Mouse (Mus musculus): ENCODE measurements around the gene Fbxw27. TPM values are rescaled to one million over a fixed set of nuclear protein-coding genes. Genes with fewer than 3 reads are reported as not detected.
"Not testable (repeated sequence)": the region's sequence is repeated elsewhere in the genome, so short reads cannot be mapped to it uniquely, and the experiment has no call there.

The Fbxw27 gene
- not detected for total RNA-seq (2021)
- long read RNA-seq, experiment 1, result 0 reads
- long read RNA-seq, experiment 2, result 0 reads

DNA sequence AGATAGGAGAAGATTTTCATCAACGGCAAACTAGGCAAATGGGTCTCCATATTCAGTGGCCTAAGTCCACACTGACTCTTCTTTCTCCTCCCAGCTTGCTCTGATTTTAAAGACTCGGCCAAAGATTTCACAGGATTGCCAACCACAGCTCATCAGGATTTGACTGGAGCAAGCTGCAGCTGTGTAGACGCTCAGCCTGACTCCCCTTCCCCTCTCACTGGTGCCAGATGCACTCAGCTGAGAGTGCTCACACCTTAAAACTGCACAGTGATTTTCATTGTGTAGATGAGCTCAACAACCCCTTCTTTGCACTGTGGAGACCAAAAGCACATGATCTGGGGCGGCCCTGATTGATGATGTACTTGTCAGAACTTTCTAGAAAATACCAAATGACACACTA lies at the start of gene Fbxw27:
Fbxw27 (minus strand) TSS at position 101 of the 400 bp plus-strand sequence.
- DNase-seq (ENCODE audit: low spot score), result not testable (repeated sequence)

DNA sequence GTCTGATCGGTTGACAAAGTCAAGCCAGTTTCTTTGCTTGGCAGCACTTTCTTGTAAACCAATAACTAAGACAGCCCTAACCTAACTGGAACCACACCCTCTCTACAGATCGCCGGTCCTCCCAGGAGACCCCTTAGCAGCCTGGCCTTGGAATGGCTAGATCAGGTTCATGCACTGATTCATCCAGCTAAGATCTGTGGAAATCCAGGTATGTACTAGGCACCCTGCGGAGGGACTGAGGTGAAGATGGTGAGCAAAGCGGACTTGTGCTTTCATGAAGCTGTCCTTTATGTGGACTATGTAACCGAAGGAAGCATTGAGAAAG lies 42.6 kb upstream of the Fbxw27 start:
- DNase-seq (ENCODE audit: low spot score), result no peak

DNA sequence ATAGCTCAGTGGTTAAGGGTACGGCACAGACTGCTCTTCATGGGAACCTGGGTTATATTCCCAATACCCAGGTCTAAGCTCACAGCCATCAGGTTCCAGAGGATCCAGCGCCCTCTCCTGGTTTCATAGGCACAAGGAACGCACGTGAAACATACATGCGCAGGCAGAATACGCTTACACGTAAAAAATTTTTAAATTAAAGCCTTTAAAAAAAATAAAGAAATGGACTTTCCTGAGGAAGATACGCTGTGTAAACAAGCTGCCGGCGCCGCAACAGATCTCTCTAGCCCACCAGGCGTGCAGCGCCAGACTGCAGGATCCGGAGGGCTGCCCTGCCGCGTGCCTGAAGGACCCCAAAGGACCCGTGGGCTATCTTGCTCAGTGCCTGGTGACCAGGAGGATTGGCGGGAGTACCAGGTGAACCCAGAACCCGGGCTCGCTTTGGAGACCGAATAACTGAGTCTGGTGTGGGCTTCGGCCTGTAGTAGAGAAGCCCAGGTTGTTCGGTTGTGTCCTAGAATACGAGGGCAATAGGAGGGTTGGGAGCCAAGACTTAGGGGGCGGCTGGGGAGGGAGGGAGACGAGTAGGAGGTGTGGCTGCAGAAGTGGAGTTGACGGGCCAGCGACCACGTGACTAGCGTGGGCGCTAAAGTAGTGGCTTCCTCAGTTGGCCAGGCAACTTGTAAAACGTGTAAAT lies 42.1 kb upstream of the Fbxw27 start, which contains the start of gene Nme6:
Nme6 (plus strand) TSS at position 359 of the 697 bp plus-strand sequence.
- peak; percentile 82 for DNase-seq (ENCODE audit: low spot score)

DNA sequence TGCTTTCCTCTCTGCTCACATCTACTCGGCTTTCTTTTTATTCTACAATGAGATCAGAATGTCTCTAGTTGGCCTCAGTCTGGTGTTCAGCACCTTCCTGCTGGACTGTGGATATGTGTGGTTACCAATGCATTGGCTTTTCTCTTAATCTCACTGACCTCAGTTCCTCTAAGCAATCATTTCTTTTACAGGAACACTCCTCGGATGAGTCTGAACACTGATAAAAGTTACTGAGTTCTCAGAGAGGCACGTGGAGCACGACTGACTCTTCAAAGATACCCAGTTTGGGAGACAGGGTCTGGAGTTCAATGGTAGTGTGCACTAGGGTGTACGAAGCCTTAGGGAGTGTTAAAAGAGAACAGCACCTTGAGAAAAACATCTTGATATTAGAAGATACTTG lies 35.7 kb upstream of the Fbxw27 start:
- DNase-seq (ENCODE audit: low spot score), result no peak

DNA sequence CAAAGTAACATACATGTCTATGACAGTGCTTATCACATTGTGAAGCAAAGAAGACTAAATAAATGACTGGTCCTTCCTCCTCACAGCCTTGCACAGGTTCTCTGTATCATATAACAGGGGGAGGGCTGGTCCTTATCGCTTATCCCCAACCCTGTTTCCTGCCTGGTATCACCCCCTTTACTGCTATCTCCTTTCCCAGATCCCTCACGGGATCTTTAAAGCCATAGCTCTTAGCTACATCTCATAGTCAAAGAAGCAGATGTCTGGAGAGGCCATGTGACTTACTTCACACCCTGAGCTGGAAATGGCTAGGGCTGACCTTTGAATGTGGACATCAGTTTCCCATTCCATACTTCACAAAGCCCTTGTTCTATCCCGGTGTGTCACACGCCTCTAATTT lies 35.3 kb upstream of the Fbxw27 start:
- DNase-seq (ENCODE audit: low spot score), result no peak

DNA sequence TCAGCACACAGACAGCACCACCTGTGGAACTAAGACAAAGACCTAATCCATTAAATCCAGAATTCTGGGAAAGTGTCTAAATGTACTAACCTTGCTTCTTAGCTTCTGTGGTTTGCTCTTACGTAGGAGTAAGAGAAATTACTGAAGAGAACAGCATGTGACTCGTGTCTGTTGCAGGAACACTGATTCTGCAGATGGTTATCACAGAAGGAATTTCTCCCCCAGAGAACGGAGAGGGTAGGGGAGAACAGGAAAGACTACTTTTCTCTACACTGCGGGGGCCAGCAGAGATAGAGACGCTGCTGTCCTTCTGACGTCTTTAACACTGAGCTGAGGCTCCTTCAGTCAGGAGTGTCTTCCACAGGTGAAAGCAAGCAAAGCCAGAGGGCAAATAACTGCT lies 25.9 kb upstream of the Fbxw27 start:
- no peak for DNase-seq (ENCODE audit: low spot score)

DNA sequence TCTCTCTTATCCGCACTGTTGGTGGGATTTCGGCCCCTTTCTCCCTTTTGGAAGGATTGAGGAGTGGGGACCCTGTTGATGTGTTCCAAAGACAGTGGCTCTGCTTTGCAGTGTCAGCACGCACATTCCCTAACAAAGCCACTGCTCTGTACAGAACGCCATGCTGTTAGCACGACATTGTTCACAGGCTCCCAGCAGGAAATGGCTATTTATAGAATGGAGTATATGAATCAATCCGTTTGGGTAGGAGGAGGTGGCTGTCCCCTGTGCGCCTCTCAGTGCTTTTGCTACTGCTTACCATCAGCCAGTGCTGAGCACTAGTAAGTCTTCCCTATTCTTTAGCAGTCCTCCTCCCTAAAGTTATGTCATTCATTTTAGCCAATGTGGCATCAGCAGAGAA lies 23.0 kb upstream of the Fbxw27 start:
- no peak for DNase-seq (ENCODE audit: low spot score)

DNA sequence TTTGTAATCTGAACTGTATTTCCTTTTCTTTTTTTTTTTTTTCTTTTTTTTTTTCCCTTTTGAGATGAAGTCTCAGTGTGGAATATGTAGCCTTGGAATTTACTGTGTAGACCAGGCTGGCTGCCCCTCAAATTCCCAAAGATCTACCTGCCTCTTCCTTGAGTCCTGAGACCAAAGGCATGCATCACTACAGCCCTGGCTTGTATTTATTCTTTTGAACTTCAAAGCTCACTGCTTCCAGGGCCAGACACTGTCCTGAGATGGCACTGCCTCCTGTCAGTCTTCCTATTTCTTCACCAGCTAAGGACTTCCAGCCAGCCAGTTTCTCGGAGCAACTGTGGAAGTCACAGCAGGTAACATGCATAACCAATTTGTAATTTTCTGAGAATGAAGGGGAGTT lies 21.5 kb upstream of the Fbxw27 start, which contains the start of gene Spink8:
Spink8 (plus strand) TSS at position 301 of the 400 bp plus-strand sequence.
- DNase-seq (ENCODE audit: low spot score), result no peak

DNA sequence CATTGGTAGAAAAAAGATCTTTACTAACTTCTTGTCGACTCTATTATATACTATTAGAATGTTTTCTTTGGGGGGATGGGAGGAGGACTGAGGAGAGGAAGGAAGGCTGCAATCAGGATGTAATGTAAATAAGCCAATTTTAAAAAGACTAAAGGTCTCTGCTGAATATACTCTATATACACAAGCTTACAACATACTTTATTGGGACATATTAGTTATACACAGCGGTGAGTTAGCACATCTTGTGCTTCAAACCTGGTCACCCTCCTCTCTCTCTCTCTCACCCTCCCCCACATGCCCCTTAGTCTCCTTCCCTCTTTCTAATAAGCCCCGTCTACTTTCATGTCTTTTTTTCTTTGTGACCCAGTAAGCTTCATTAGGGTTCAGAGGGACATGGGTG lies 17.4 kb upstream of the Fbxw27 start:
- no peak for DNase-seq (ENCODE audit: low spot score)

DNA sequence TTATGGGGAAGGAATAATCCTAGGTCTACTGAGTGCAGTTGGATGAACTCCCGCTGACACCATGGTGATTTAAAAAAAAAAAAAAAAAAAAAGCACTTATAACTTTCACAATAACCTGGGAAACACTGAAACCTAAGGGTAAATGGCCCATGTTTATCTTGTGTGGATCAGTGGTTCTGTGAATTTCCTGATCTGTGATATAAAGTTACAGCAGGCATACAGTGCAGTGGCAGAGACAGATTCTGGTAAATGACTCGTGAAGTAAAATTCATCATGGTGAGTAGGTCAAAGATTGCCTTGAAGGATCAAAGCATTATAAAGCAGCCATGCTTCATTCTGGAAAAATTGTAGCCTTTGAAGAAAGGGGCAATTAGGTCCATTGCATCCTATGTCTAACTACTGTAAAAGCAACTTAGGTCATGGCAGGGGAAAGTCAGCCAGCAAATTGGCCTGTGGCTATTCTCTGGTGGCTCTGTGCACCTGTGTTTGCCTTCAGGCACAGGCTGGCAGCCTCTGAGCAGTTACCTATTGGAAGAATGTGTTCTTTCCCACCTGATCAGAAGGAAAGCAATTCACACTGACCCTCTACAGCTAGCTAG lies 16.3 kb upstream of the Fbxw27 start:
- no peak for DNase-seq (ENCODE audit: low spot score)

DNA sequence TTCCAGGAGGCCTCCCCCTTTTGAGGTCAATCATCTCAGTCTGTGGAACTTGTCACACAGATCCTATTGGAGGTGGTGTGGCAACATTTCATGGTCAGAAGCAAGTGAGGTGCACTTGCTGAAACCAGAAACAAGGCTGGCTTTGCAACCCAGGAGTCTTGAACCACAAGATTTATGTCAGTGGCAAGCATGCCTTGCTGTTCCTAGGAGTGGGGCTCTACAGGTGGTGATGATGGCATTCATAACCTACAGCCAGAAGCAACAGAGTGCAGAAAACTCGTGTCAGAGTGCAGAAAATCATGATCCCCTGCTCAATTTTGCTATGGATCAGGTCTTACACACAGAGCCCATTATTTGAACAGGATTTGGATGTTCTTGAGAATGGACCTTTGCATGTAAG lies 15.8 kb upstream of the Fbxw27 start:
- no peak for DNase-seq (ENCODE audit: low spot score)

DNA sequence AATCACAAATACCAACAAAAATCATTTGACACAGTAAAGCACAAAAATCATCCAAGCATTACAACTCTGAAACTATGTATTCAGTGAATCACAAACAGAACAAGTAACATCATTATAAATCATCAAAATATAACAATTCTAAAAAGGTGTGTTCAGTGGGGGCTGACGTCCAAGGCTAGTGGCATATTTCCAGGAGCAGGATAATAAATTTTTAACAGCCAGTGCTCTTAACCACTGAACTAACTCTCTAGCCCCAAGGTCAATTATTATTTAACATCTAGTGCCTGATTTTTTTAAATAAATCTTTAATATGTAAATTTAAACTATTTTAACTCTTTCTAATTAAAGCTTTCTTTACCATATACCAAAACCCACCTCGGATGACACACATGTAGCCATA lies 15.1 kb upstream of the Fbxw27 start:
- not testable (repeated sequence) for DNase-seq (ENCODE audit: low spot score)

DNA sequence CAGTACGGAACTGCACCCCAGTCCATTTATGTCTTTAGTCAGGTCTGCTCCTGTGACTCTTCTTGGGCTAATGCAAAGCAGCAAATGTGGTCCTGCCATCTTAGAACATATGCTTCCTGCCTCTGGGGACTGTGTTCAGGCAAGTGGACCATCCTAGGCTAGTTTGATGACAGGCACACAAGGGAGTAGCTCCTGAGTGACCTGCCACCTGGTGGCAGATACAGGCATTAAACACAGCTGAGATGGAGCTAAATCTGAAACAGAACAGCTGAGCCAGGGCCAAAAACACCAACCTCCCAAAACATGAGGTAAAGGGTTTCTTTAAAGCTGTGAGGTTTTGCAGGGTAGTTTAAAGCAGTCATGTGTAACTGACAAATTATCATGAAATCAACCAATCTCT lies 7.6 kb upstream of the Fbxw27 start:
- no peak for DNase-seq (ENCODE audit: low spot score)

DNA sequence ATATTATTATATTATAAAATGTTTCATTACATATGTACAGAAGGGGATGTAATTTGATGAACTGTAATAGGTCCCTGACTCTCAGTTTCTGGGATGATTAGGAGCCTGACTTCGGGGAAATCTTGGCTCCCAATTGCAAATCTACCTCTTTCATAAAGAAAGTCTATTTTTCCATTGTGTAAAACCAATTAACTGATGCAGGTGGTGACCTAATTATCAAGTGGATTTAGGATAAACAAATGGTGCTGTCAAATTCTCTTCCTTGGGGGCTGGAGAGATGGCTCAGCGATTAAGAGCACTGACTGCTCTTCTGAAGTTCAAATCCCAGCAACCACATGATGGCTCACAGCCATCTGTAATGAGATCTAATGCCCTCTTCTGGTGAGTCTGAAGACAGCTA lies 5.3 kb upstream of the Fbxw27 start:
- DNase-seq (ENCODE audit: low spot score), result no peak

DNA sequence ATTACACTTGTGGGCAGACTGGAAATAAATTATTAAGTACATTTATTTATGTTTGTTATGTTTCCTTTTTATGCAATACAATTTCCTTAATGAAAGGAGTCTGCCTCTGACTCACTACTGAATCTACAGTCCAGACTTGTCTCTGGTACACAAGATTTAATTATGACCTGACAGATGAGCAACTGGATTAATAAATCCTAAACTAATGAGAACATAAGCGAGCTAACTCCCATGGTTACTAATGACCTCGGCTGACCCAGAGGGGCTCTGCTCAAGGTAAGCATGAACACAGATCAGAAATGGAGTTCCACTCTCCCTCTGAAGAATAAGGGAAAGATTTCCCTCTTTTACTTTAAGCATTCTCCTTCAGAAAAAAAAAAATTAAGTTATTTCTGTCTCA lies 4.8 kb upstream of the Fbxw27 start:
- no peak for DNase-seq (ENCODE audit: low spot score)

DNA sequence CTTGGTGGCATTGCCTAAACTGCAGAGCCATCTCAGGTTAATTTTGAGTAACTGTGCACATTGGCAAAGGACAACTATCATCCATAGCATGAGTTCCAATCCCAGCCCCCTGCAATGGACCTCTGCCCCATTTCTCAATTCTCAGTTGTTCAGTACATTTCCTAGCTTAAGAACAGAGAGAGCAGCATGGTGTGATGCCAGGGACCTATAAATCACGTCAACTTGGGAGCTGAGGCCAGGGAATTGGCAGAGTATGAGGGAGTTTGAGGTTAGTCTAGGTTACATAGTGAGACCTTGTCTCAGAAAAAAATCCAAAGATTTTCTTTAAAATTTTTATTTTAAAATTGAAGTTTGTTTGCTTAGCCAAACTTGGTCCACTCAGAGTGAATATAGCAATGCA lies 23.6 kb downstream of the Fbxw27 start:
- not testable (repeated sequence) for DNase-seq (ENCODE audit: low spot score)

DNA sequence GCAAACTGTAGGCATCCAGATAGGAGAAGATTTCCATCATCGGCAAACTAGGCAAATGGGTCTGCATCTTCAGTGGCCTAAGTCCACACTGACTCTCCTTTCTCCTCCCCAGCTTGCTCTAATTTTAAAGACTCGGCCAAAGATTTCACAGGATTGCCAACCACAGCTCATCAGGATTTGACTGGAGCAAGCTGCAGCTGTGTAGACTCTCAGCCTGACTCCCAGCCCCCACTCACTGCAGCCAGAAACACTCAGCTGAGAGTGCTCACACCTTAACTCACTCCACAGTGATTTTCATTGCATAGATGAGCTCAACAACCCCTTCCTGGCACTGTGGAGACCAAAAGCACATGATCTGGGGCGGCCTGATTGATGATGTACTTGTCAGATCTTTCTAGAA lies 44.5 kb downstream of the Fbxw27 start, which contains the start of gene Fbxw26:
Fbxw26 (minus strand) TSS at position 101 of the 400 bp plus-strand sequence.
- DNase-seq (ENCODE audit: low spot score), result not testable (repeated sequence)

Other genes starting within 250 kb of the Fbxw27 start
- gene Fbxw15, start 222.4 kb downstream of the Fbxw27 start, total RNA-seq (2021), result not detected
- gene Fbxw24, start 164.6 kb downstream of the Fbxw27 start, total RNA-seq (2021), result not detected
- gene Fbxw25, start 126.0 kb downstream of the Fbxw27 start, total RNA-seq (2021), result not detected
- not detected for gene Fbxw18, start 88.0 kb downstream of the Fbxw27 start, total RNA-seq (2021)
- gene Fbxw26, start 44.6 kb downstream of the Fbxw27 start, total RNA-seq (2021), result not detected
- not detected for gene Spink8, start 21.6 kb upstream of the Fbxw27 start, total RNA-seq (2021)
- gene Nme6, start 42.1 kb upstream of the Fbxw27 start, total RNA-seq (2021), result 10 to 100 TPM; 28.8 to 30.8 TPM
- not detected for gene Camp, start 58.9 kb upstream of the Fbxw27 start, total RNA-seq (2021)
- gene Cdc25a, start 84.9 kb upstream of the Fbxw27 start, total RNA-seq (2021), result 1 to 10 TPM; 3.9 to 4.7 TPM
- gene Map4, start 140.8 kb upstream of the Fbxw27 start, total RNA-seq (2021), result 100 to 1,000 TPM; 514 to 562 TPM